Comparison of ENCODE assay signal across 9 mouse cellular contexts in the genomic region with DNA sequence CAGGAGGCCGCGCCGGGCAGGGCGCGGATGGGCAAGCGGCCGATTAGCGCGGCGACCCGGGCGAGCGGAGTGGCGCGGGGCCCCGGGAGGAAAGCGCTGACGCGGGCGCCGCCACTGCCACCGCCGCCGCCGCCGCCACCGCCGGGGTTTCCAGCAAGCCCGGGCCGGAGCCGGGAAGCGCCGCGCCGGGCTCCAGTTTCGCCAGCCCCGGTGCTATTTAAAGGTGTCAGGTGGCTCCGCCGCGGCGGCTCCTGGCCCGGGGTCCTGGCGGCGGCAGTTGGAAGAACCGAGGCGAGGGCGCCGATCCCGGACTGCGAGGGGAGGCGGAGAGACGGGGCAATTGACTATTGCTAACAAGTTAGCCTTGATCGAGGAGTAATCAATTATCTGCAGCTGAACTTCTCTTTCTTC. TPM values are rescaled to one million over a fixed set of nuclear protein-coding genes. Genes with fewer than 3 reads are reported as not detected.
DNase-seq lines count a peak whose midpoint lies in the region; ATAC-seq lines count a peak whose summit lies in the region.
"Had no signal": no experiment of that assay in that cellular context is flagged by ENCODE, and none has a peak within 500 bp of the region (broad histone marks: within the 10 kb centered on the region; RNA-seq: fewer than 3 reads in every experiment).

No protein-coding gene starts in this region.

- 0 out of 2 replicates have a peak overlapping the region, but pooled peaks have one; percentile 53 for H3K27ac ChIP-seq in heart, embryonic 10.5 days
- no peak overlapping the region for H3K27ac ChIP-seq in embryonic facial prominence, embryonic 11.5 days (replicated peaks; ENCODE audit: low read depth, low read length)
- peak overlapping the region; percentile 92 for H3K27ac ChIP-seq in hindbrain, embryonic 12.5 days
- H3K27ac ChIP-seq in midbrain, embryonic 15.5 days = no peak overlapping the region

- DNase-seq in heart, embryonic 10.5 days (ENCODE audit: low spot score) = no peak
- DNase-seq in heart, postnatal 36 days = no peak
- no peak for DNase-seq in embryonic facial prominence, embryonic 11.5 days (ENCODE audit: low spot score)
- DNase-seq in layer of hippocampus, adult 11-12 months (ENCODE audit: low spot score) = no peak
- DNase-seq in left cerebral cortex, adult 8-10 months (ENCODE audit: low spot score in 2 of 2) = no peak
- no peak for DNase-seq in layer of hippocampus, adult 18-20 months (ENCODE audit: low spot score in 2 of 2)

- peaks cover 49% of the 10 kb centered on the region for H3K4me1 ChIP-seq in heart, embryonic 10.5 days
- H3K4me1 ChIP-seq in embryonic facial prominence, embryonic 11.5 days (ENCODE audit: control insufficient read depth, insufficient read depth, low read length) = peaks cover 12% of the 10 kb centered on the region
- H3K4me1 ChIP-seq in hindbrain, embryonic 12.5 days = peaks cover 38% of the 10 kb centered on the region
- peaks cover 33% of the 10 kb centered on the region for H3K4me1 ChIP-seq in midbrain, embryonic 15.5 days

- ATAC-seq in embryonic facial prominence, embryonic 11.5 days (replicated peaks; ENCODE audit: insufficient number of reproducible peaks, low FRiP score, low TSS enrichment, low read depth) = no peak
- ATAC-seq in hindbrain, embryonic 12.5 days (ENCODE audit: low FRiP score) = no peak
- no peak for ATAC-seq in midbrain, embryonic 15.5 days (replicated peaks)

- intact Hi-C loops in heart, postnatal 36 days (cut with DNase I) = loop anchor here (10.0 kb wide), 1 partner anchor 1631 kb away; no protein-coding TSS in a partner anchor

- H3K27me3 ChIP-seq in heart, embryonic 10.5 days (ENCODE audit: insufficient read depth, poor library complexity, severe bottlenecking) = peaks cover 98% of the 10 kb centered on the region
- peaks cover 86% of the 10 kb centered on the region for H3K27me3 ChIP-seq in embryonic facial prominence, embryonic 11.5 days (ENCODE audit: control insufficient read depth, insufficient read depth, low read length)
- peaks cover 90% of the 10 kb centered on the region for H3K27me3 ChIP-seq in hindbrain, embryonic 12.5 days
- H3K27me3 ChIP-seq in midbrain, embryonic 15.5 days (replicated peaks) = peaks cover 79% of the 10 kb centered on the region

- no peaks in the 10 kb centered on the region for H3K36me3 ChIP-seq in heart, embryonic 10.5 days
- H3K36me3 ChIP-seq in embryonic facial prominence, embryonic 11.5 days (replicated peaks; ENCODE audit: control insufficient read depth, insufficient read depth, low read depth, low read length) = no peaks in the 10 kb centered on the region
- H3K36me3 ChIP-seq in hindbrain, embryonic 12.5 days = no peaks in the 10 kb centered on the region
- no peaks in the 10 kb centered on the region for H3K36me3 ChIP-seq in midbrain, embryonic 15.5 days (replicated peaks)

- H3K9ac ChIP-seq in embryonic facial prominence, embryonic 11.5 days (replicated peaks; ENCODE audit: low read length) = no peak overlapping the region
- peak overlapping the region; percentile 75 for H3K9ac ChIP-seq in hindbrain, embryonic 12.5 days
- H3K9ac ChIP-seq in midbrain, embryonic 15.5 days = no peak overlapping the region

- H3K9me3 ChIP-seq in heart, embryonic 10.5 days = no peaks in the 10 kb centered on the region
- no peaks in the 10 kb centered on the region for H3K9me3 ChIP-seq in embryonic facial prominence, embryonic 11.5 days (replicated peaks; ENCODE audit: control insufficient read depth, low read length)
- H3K9me3 ChIP-seq in hindbrain, embryonic 12.5 days (replicated peaks) = no peaks in the 10 kb centered on the region
- H3K9me3 ChIP-seq in midbrain, embryonic 15.5 days = no peaks in the 10 kb centered on the region

- WGBS in heart, embryonic 10.5 days = 1% methylated on average over 53 of the region's 53 CpGs
- under 1% methylated on average over 50 of the region's 53 CpGs for WGBS in embryonic facial prominence, embryonic 11.5 days
- under 1% methylated on average over 28 of the region's 53 CpGs for WGBS in hindbrain, embryonic 12.5 days
- WGBS in midbrain, embryonic 15.5 days = 2% methylated on average over 37 of the region's 53 CpGs

- peak overlapping the region; percentile 58 for H3K4me3 ChIP-seq in heart, embryonic 10.5 days
- H3K4me3 ChIP-seq in embryonic facial prominence, embryonic 11.5 days (ENCODE audit: low read depth, low read length) = peak overlapping the region; percentile 18
- peak overlapping the region; percentile 43 for H3K4me3 ChIP-seq in hindbrain, embryonic 12.5 days
- 0 out of 2 replicates have a peak overlapping the region, but pooled peaks have one; percentile 5 for H3K4me3 ChIP-seq in midbrain, embryonic 15.5 days

- H3K4me2 ChIP-seq in embryonic facial prominence, embryonic 11.5 days (ENCODE audit: low read depth, low read length) = peak overlapping the region; percentile 21
- H3K4me2 ChIP-seq in hindbrain, embryonic 12.5 days (replicated peaks) = peak overlapping the region; percentile 49
- 0 out of 2 replicates have a peak overlapping the region, but pooled peaks have one; percentile 1 for H3K4me2 ChIP-seq in midbrain, embryonic 15.5 days

RNA-seq across cellular contexts. Expression of gene Lbx1, which starts 0.3 kb away (rescaled TPM):
- polyA plus RNA-seq in heart, embryonic 10.5 days (2016; fragmentation: Nextera tagmentation; extraction: Ambion mirVana) = 0.20 and 1.0 TPM in 2 replicates
- under 1 TPM in 1 of 2 experiments, not detected in 1; 0.11 TPM for total RNA-seq in heart, postnatal 36 days (2021)
- 0.48 and 0.78 TPM in 2 replicates for polyA plus RNA-seq in embryonic facial prominence, embryonic 11.5 days (2014; fragmentation: Nextera tagmentation; extraction: Ambion mirVana)
- polyA plus RNA-seq in hindbrain, embryonic 12.5 days (2016; fragmentation: Nextera tagmentation; extraction: Ambion mirVana) = 10.8 and 18.8 TPM in 2 replicates
- 0.06 and 0.09 TPM in 2 replicates for polyA plus RNA-seq in midbrain, embryonic 15.5 days (2015; fragmentation: Nextera tagmentation; extraction: Ambion mirVana)
- not detected for total RNA-seq in left cerebral cortex, adult 8-10 months (2022)
- not detected for total RNA-seq in layer of hippocampus, adult 18-20 months (2021)
- total RNA-seq: CH12.LX had no signal

Comparison
In these comparisons a context has a peak if more than half of its experiments do, and no peak if none do; other contexts are left out.
1. H3K27ac ChIP-seq: peak in heart, embryonic 10.5 days (single experiment) and hindbrain, embryonic 12.5 days (single experiment); none in embryonic facial prominence, embryonic 11.5 days (single experiment) and midbrain, embryonic 15.5 days (single experiment).
2. H3K4me3 ChIP-seq: peak in every context shown above with its lines; median percentile 58 in heart, embryonic 10.5 days; 43 in hindbrain, embryonic 12.5 days; 18 in embryonic facial prominence, embryonic 11.5 days; 5 in midbrain, embryonic 15.5 days.
3. Peak in every context shown above with its lines, with median percentiles within 50 percentile points of each other: H3K4me2 ChIP-seq.